Mouse (Mus musculus) layer of hippocampus, adult 8-10 months (tissue): ENCODE measurements at regions not wholly inside any gene's neighbourhood (a gene's known extent, or its start where the extent isn't known, plus 50 kb on each side); places are given as distances from the start of the nearest gene placed in this dataset.
A peak's percentile ranks its signal among the peaks of the same experiment; 100 is the strongest.

Experiments
- DNase-seq, 2 experiments: peaks; one replicate each; pipeline ENCODE4 v3.0.0; 2022; ENCODE audit warnings: low spot score in 2 of 2

DNA sequence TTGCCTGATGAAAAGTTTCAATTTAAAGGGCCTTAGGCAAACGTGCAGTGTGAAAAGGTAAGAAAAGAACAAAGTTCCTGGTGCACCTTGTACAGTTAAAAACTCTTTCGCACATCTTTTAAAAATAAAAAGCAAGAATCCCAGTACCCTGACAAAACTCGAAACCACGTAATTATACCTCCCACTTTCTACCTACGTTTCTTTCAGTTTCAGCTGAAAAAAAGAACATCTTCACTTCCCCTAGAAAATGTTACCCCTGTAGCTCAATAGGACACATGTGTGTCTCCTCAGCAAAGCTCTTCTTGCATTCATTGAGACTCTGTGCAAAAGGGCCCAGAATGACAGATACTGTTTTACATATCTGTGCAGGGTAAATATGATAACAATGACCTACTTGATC is 113.2 kb downstream of the Spry2 start:
- no peak for DNase-seq

DNA sequence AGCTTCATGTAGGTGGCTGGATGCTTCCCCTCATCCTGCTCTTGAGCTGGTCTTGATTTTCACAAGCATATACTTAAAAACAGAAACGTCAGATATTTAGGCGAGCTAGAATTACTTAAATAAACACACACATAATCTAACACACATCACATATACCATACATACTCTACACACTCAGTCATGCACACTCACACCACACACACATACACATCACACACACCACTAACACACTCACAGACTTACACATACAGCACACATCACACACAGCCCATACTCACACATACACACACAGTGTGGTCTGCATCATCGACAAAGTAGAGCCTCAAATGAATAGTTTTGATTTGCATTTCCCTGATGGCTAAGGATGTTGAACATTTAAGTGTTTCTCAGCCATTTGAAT is 116.9 kb downstream of the Spry2 start:
- no peak for DNase-seq

DNA sequence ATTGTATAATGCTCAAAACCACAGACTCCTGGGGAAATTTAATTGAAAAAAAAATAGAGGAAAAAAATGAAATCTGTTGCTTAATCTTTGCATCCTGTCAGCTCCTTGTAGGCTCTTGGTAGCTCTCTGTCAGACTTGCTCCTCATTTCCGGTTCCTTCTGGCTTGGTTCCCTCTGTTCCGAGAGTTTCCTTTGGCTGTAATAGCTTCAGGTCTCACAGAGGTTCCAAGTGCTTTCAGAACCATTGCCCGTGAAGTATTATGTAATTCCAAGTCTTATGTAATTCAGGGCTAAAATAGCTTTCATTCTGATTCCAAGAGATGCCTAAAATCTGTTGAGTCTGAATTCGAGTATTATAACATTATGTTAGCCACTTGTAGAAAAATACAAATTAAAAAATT is 117.3 kb downstream of the Spry2 start:
- peak; percentile 46 to 63 for DNase-seq

DNA sequence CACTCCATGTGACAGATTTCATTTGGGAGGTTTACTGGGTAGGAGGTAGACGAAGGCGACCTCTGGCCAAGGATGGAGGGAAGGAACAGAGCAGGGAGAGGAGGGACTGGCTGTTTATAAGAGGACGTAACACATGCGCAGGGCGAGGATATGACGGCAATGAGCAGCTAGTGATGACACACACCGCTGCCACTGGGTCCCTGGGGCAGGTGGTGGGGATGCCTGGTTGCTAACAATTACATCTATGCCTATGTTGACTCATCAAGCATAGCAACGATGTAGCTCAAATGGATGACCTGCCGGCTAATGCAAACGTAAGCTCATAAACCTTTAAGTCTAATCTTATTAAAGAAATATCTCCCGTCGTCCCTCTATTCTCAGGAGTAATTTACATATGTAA is 122.9 kb downstream of the Spry2 start:
- DNase-seq, result no peak

DNA sequence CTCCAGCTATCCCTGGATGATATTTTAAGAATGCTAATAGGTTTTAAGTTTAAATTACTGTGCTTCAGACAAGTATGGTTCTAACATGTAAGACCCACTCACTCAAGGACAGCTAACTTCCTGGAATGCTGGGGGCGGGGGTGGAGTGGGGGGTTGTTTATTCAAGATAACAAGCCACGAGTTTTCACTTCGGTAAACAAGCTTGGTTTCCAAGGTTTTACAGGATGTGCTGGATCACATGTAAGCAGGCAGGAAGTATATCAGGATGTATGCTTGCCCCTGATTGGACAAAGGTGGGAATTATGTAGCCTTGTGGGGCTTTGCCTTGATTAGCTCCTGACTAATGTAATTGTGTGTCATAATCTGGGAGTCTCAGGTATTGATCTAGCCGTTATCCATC is 129.5 kb downstream of the Spry2 start:
- DNase-seq, result no peak

DNA sequence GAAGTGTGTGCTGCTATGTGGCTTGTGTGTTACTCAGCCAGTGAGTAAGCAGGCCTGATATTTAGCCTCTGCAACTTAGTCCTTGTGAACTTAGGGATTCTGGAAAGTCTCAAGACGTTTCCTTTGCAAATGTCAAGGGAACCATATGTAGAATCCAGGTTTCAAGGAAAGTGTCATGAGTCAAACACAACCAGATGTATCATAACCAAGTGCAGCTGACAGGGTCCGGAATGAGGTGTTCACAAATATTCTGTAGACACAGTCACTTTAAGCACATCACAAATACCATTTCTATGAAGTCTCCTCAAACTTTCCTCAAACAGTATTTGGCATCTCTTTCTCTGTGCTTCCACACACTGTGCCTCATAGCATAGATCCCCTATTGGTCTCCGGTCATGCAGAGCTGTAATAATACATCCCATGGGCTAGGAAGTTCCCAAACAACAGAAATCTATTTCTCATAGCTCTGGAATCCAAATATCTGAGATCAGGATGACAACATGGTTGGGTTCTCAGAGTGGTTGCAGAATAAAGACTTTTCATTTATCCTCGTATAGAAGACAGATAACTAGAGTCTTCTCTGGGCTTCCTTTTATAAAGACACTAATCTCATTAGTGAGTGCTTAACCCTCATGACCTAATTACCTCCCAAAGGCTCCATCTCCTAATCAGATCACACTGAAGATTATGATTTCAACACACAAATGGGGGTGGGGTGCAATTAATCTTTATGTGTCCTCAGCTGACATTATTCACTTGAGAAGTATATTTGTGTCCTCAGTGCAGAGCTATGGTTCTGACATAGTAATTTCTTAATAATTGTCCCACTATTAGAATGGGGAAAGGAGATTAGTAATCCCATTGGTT is 143.9 kb downstream of the Spry2 start:
- no peak for DNase-seq

DNA sequence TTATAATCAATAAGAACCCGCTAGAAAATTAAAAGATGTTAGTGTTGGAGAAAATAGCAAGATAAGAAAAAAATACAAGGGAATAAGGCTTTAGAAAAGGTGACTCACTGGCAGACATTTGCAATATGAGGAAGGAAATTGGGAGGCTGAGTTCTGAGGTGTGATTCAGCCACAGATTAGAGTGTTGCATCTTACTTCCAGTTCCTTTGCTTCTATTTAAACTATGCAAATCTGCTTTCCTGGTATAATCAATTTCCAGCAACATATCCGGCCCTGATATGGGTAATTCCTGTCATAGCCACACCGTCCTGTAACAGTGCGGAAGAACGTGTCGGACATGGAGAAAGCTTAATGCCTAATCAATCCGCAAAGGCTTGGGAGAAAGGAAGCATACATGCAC is 144.9 kb downstream of the Spry2 start:
- no peak for DNase-seq

DNA sequence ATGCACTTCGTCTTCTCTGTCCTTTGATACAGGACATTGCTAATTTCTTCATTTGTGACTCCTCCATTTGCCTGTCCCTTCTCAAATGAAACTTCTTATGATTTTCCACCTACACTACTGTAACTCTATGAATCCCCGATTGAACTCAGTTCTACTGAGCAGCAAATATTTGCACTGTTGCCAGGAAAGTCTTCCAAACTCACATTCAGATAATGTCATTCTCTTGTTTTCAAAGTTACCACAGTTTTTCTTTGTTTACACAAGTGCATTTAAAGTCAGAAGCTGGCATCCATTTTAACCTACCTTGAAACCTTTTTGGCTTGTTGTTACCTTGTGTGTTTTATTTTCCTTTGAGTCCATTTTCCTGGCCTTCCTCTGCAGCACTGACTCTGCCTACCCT is 152.0 kb downstream of the Spry2 start:
- no peak for DNase-seq

DNA sequence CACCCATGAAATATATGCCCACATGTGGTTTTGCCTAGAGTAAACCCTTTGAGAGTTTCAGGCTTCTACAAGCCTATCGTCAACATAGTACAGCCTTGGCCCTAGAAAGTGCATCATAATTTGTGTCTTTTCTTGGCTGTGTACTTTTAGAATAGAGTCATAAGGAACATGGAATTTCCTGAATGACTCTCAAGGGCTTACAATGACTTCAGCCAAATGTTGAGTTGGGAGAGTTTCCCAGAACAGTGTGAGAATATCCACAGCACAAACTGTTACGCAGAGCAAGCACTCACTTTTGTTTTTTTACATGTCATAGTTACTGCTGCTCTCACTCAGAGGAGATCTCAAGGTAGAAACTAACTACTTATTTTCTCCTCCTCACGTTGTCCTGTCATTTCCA is 152.5 kb downstream of the Spry2 start:
- no peak for DNase-seq

DNA sequence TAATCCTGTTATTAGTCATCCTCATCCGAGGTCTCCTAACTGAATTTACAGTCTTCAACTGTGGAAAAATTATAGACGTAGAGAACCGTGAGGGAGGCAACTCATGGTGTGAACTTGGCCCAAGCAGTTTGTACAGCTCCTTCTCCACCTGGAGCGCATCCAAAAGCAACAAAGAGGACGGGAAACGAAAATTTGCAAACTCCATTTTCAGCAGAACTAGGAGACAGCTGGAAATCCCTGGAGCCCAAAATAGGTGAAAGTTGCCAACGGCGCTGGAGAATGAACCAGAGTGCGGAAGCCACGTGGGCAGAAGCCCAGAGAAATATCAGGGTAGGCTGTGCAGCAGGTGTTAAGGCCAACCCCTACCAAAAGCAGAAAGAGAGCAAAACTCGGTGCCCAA is 155.7 kb downstream of the Spry2 start:
- peak in 1 of 2 experiments; percentile 32 for DNase-seq

DNA sequence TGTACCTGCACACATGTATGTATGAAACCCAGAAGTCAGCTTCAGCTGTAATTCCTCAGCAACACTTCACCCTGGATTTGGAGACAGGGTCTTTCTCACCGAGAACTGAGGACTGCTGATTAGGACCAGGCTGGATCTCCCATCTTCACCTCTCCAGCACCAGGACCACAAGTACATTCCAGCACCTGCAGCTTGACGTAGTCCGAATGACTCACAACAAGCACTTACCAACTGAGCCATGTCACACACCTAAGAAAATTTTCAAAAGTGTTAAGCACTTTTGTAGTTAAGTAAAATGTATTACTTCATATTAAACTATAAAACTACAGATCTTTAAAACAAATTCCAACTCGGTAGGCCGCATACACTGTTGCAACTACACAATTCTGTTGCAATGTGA is 158.1 kb downstream of the Spry2 start:
- DNase-seq, result no peak

DNA sequence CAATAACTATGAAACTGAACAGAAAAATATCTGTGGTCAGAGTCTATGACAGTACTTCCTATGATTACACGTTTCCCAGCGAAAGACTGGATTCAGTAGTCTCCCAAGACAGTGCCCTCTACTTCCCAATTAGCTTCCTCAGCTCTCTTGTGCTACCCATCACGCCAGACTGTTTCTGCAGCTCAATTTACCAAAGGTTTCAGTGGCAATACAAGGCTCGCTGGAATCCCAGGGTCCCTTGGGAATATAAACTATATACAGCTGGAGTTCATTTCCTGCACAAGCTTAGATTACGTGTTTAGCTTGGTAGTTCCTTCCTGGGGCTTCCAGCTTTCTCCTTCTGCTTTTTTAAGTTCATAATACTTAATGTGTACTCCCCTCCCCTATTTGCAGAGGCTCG is 160.3 kb downstream of the Spry2 start:
- DNase-seq, result no peak

DNA sequence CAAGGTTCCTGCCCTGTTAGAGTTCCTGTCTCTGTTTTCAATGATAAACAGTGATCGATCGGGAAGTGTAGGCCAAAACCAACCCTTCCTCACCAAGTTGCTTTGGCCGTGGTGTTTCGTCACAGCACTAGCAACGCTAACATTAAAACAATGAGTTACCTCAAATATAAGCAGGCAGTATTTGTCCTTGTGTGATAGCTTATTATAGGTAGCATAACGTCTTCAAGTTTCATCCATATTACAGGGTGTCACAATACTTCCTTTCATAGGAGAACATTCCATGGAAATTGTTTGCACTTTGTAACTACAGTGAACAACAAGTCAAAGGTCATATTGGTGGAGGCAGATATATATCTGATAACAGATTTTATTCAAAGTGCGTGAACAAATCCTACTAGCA is 162.3 kb downstream of the Spry2 start:
- no peak for DNase-seq

DNA sequence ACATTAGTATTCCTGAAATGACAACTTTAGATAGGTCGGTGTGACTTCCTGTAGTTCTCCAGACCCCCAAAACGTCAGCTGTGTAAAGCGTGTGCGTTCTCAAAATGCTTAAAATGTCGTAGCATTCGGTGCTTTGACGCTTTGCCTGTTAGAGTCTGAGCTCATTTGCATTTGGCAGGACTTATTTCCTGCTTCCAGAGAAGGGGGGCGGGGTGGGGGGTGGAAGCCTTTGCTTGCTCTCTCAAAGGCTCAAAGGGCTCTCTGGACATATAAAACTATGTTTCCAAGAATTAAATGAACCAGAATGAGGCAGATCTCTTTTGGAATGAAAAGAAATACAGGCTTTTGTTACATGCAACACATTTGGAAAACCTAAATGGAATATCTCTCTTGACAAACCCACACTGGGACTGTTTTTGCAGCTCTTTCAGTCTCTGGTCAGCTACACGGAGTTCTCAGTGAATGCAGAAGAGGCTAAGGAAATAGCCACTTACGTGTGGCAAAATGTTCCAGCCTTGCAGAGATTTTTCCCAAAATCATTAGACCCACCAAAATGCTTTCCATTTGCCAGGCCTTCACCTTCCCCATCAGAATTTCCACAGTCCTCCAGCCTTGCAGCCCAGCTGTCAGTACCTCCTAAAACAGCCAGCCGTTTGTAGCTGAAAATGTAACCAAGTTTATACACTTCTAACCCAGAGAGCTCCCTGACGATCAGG is 163.4 kb downstream of the Spry2 start:
- peak in 1 of 2 experiments; percentile 38 for DNase-seq

DNA sequence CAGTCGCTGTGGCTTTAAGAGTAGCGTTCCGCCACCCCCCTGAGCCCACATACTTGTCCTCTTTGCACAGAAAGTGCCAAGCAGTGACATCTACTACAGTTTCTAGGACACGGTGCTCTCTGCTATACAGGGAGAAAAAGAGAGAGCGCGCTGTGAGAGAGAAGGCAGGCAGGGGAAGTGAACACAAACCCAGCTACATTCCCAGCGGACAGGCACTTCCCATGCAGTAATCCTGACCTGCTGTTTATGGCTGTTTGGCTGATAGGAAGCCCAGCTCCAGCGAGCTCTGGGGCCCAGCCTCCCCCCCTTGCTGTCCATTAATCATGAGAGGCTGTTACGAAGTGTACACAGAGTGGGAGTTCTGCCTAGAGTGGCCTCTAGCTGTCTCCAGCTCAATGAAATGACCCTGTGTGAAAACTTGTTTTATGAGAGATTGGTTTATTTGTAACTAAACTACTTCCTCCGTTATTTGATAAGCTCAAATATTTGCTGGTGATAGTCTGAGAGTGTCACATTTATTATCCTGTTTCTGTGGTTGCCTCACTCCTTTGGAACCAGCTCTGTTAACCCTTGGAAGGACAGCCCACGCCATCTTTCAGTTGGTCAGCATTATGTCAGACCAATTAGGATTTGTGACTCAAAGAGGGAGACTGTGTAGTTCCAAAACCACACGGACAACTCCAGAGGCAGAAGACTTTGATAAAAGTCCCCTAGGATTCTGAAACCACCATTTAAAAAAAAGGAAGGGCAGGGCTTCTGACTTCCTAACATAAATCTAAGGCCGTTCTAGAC is 164.2 kb downstream of the Spry2 start:
- peak; percentile 77 to 86 for DNase-seq

DNA sequence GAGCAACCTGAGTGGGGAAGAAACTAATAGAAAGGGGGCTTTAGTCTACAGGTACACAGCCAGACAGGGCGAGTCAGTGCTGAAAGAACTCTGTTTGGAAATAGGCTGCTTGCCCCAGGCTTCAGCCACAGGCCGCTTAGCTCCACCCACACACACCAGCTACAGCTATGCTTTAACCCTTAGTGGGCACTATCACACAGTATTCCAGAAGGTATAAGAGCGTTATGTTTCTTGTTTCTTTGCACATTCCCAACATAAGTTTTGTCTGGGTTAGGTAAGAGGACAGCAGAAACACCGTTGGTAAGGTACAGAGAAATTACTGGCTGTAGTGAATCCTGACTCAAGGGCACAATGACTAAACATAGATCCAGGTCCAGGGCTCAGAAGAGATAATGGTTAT is 165.8 kb downstream of the Spry2 start:
- peak in 1 of 2 experiments; percentile 25 for DNase-seq

DNA sequence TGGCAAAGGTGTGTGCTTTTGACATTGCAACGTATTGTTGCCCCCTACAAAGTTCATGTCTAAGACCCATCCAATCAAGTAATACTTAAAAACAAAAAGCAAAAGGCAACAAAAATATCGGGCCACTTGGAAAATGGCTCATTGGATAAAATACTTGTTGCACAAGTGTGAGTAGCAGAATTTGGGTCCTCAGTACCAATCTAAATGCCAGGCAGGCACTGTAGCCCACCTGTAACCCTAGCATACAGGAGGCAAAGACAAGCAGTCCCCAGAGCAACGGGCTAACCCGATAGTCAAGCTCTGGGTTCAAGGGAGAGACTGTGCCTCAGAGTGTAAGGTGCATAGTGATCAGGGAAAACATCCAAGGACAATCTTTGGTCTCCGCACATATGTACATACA is 167.8 kb downstream of the Spry2 start:
- DNase-seq, result no peak

DNA sequence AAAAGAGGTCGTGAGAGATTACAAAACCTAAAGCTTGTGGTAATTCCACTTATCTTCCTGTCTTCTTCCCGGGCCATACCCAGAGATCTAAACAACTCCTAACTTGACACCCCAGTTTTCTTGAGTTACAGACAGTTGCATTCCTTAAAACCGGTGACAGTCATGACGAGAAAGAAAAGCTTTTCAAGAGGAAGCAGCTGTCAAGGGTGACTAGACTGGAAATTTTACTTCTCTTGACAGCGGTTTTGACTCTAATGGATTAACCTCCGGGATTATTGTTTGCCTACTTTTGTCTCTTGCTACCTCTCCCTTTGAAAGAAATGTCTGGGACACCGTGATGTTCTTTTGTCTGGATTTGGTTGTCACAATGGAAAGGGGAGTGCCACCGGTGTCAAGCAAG is 170.9 kb downstream of the Spry2 start:
- DNase-seq, result no peak

DNA sequence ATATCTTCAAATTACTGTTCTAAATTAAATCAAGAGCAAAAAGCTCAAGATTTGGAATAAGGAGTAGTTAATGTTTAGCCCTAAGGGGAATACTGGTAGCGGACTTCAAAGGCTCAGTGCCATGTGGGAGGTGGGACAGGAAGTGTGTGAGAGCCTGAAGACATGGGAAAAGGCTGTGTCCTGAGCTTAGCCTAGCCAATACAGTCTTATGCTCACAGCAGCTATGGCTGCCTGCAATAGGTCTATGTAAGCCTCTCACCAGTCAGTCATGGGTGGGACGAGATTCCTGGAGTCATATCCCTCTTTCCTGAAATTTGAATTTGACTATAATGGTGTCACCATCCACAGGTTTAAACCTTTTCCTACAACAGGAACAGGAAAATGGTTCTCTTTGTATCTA is 173.7 kb downstream of the Spry2 start:
- no peak for DNase-seq

DNA sequence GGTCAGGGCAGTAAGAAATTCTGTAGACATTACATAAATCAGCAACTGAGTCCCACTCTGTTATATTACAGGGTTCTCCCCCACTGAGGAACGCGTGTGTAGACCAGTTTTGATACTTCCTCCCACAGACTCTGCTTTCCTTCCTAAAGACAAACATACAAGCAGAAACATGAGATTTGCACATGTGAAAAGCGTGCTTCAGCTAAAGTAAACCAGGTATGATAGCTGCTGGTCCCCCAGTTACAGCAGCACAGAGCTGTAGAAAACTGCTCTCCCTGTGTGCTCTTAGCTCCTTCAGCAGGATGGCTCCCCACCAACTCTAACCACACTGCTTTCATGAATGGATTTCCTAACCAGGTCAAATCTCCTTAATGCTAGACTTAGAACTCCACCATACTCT is 175.0 kb downstream of the Spry2 start:
- no peak for DNase-seq

DNA sequence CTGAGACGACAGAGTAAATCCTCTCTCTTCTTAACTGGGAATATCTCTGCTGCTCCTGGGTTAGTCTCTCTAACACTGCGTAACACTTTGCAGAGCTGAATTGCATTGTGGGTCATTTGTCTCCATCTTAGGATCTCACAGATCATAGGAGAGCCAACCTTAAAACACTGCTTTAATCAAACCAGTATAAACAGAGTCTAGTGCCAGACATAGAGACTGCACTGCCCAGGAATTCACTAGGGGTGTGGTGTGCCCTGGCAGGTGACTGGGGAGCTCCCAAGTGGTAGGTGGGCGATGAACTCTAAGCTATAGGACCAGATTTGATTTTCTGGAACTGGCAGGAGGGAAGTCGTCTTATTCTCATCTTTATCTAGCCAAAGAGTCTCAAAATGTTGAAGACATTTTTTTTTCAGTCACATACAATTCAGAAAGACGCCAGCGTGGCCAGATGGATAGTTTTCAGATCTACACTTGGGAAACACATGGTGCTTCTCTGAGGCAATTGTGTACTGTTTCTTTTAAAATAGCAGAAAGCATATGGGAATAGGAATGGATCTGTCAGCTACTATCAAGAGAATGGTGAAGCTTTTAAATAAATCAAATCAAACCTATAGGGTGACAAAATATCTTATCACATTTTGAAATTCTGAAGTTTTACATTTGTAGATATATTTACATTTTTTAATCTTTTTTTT is 175.7 kb downstream of the Spry2 start:
- DNase-seq, result peak in 1 of 2 experiments; percentile 62
